Mouse (Mus musculus) erythroblast, embryonic 14.5 days (primary cell): ENCODE results near the gene Slc3a2.

ENCODE experiments used
- GATA1 ChIP-seq: IDR thresholded peaks from 2 replicates; pipeline ENCODE4 v1.6.1; 2012; ENCODE audit warnings: low read length, inconsistent platforms, mixed read lengths
- TAL1 ChIP-seq: IDR thresholded peaks from 3 replicates; pipeline ENCODE4 v1.6.1; 2012; ENCODE audit warnings: low read length, inconsistent platforms, mixed read lengths

DNA sequence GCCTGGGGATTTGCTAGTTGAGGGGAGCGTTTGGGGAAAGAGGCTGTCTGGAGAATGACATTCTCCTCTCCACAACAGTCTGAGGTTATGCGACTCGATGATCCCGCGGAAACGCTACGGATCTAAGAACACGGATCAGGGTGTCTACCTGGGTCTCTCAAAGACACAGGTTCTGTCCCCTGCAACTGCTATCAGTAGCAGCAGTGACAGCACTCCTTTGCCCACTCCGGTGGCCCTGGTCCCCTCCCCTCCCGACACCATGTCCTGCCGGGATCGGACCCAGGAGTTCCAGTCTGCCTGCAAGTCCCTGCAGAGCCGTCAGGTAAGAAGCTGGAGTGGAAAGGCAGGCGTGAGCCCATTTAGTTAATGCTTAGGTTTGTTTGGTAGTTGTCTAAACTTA, 19.0 kb upstream of the Slc3a2 start:
- TF ChIP-seq GATA1 (no peak; the same call in 1 of the 2 replicates), TAL1 (no peak)
